Mouse (Mus musculus) C2C12 (cell line): ENCODE results near the gene Retreg1. TPM values are rescaled to one million over a fixed set of nuclear protein-coding genes. Genes with fewer than 3 reads are reported as not detected.
"Not testable (repeated sequence)": the region's sequence is repeated elsewhere in the genome, so short reads cannot be mapped to it uniquely, and the experiment has no call there.

Source experiments
- H3K27me3 ChIP-seq: one replicate; pipeline ENCODE4 v1.6.1; 2011; ENCODE audit not compliant: control insufficient read depth, insufficient read depth, insufficient read length
- H3K36me3 ChIP-seq: one replicate; pipeline ENCODE4 v1.6.1; 2011; ENCODE audit not compliant: control insufficient read depth, insufficient read depth
- H3K4me3 ChIP-seq: one replicate; pipeline ENCODE4 v1.5.1; 2011; ENCODE audit warnings: mild to moderate bottlenecking, control low read depth; ENCODE audit not compliant: poor library complexity, insufficient read depth, severe bottlenecking
- H3K79me2 ChIP-seq: one replicate; pipeline ENCODE4 v1.6.1; 2011; ENCODE audit not compliant: control insufficient read depth, insufficient read depth
- H3K79me3 ChIP-seq: one replicate; pipeline ENCODE4 v1.6.1; 2011; ENCODE audit warnings: low read depth, control low read depth
- H3ac ChIP-seq: one replicate; pipeline ENCODE3; 2011; ENCODE audit warnings: low read depth; ENCODE audit not compliant: control insufficient read depth, insufficient read length
- CEBPB ChIP-seq: IDR thresholded peaks from one replicate; pipeline ENCODE4 v1.6.1; 2011; ENCODE audit warnings: low read depth, mild to moderate bottlenecking, control low read depth, moderate library complexity
- CTCF ChIP-seq: IDR thresholded peaks from one replicate; pipeline ENCODE4 v1.5.1; 2011; ENCODE audit not compliant: control insufficient read depth, insufficient read depth, insufficient read length
- FOSL1 ChIP-seq: IDR thresholded peaks from one replicate; pipeline ENCODE4 v1.8.0; 2011; ENCODE audit warnings: mild to moderate bottlenecking, low read length; ENCODE audit not compliant: poor library complexity, insufficient read depth, severe bottlenecking
- MAX ChIP-seq: IDR thresholded peaks from one replicate; pipeline ENCODE4 v1.6.1; 2011; ENCODE audit warnings: mild to moderate bottlenecking, control low read depth
- MYOD1 ChIP-seq: IDR thresholded peaks from one replicate; pipeline ENCODE4 v1.6.1; 2011; ENCODE audit warnings: low read depth; ENCODE audit not compliant: control insufficient read depth, insufficient read length
- MYOG ChIP-seq: IDR thresholded peaks from one replicate; pipeline ENCODE4 v1.6.1; 2011; ENCODE audit not compliant: control insufficient read depth, insufficient read length; ENCODE audit errors: extremely low read depth
- USF1 ChIP-seq: IDR thresholded peaks from one replicate; pipeline ENCODE4 v1.6.1; 2011; ENCODE audit warnings: low read depth, mild to moderate bottlenecking, control low read depth, moderate library complexity
- polyA plus RNA-seq: library from polyadenylated mRNA; unstranded; fragments of >200 nt; fragmentation: generic; extraction: Trizol; gene quantifications from one replicate; pipeline ENCODE4 v1.2.1, GENCODE M21; 2012; ENCODE audit warnings: missing spikeins

The Retreg1 gene
- polyA plus RNA-seq, 1 experiment: 32.8 TPM

- H3ac ChIP-seq: peak overlapping the region; percentile 95
- H3K27me3 ChIP-seq: no peaks in the 10 kb centered on the region
- peak overlapping the region; percentile 99 for H3K4me3 ChIP-seq
- peaks cover 55% of the 10 kb centered on the region for H3K79me3 ChIP-seq
- TF ChIP-seq FOSL1 (no peak), CEBPB (no peak), MYOG (no peak)
- H3K79me2 ChIP-seq: peaks cover 58% of the 10 kb centered on the region
- H3K36me3 ChIP-seq: peaks cover 45% of the 10 kb centered on the region
Observed at GRCm38 (mm10) chr15:25984734-25985492, 141.9 kb downstream of the Retreg1 start.

DNA sequence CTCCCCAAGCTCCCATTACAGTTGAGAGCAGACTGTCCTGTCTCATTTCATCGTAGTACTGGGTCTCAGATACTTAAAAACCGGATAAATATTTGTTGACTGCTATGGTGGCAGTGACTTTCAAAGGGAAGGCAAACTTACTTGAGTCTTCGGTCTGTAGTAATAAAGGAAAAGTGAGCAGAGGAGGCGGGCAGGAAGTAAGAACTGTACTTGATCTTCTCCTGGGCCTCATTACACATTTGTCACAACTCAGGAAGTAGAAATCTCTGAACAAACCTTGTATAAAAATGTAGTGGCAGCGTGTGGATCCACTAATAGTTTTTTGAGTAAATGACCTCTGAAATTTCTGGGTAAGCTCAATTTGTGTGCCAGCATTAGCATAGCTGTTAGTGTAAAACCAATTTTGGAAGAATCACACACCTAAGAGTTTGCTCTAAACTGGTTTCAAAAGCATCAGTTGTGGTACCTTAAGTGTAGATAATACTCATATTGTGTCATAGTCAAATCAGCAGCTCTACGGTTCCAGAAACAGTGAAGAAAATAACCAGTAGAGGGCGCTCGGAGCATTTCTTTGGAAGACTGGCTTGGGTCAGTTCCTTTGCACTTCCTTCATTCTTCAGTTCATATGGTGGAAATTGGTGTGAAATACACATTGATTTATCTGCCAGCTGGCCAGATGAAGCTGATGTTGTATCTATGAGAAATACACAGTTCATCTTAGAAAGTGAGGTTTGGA is 150.2 kb downstream of the Retreg1 start:
- Histone ChIP-seq H3ac (no peak overlapping the region), H3K27me3 (no peaks in the 10 kb centered on the region), H3K79me2 (peaks cover 73% of the 10 kb centered on the region), H3K4me3 (no peak overlapping the region), H3K36me3 (peaks cover 100% of the 10 kb centered on the region), H3K79me3 (peaks cover 39% of the 10 kb centered on the region)
- peak; percentile 29 for TF ChIP-seq CTCF
- TF ChIP-seq MYOD1: no peak
- TF ChIP-seq MYOG: no peak
- no peak for TF ChIP-seq CEBPB
- no peak for TF ChIP-seq MAX
- TF ChIP-seq USF1: no peak
- TF ChIP-seq FOSL1: no peak

DNA sequence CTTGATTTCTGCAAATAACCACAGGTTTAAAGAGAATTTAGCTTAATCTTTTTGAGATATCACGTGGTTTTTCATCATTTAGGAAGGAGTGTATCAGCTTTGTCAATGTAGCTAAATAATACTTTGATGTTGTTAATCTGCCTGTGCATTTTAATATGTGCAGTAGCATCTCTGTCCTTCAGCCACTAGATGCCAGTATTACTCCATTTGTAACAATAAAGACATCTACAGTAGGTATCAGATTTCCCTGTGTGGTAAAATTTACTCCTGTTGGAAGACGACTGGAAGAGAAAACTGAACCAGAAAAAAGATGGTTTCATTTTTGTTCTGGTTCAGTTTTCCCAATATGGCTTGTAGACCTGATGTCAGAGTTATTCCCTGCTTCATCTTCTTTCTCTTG is 152.5 kb downstream of the Retreg1 start:
- no peaks in the 10 kb centered on the region for H3K27me3 ChIP-seq
- no peak for TF ChIP-seq MAX
- no peak for TF ChIP-seq CEBPB
- TF ChIP-seq FOSL1: no peak
- no peak for TF ChIP-seq MYOG
- TF ChIP-seq MYOD1: no peak
- peak; percentile 45 for TF ChIP-seq CTCF
- H3K4me3 ChIP-seq: no peak overlapping the region
- H3K79me3 ChIP-seq: peaks cover 16% of the 10 kb centered on the region
- H3K79me2 ChIP-seq: peaks cover 50% of the 10 kb centered on the region
- peaks cover 82% of the 10 kb centered on the region for H3K36me3 ChIP-seq
- H3ac ChIP-seq: no peak overlapping the region

DNA sequence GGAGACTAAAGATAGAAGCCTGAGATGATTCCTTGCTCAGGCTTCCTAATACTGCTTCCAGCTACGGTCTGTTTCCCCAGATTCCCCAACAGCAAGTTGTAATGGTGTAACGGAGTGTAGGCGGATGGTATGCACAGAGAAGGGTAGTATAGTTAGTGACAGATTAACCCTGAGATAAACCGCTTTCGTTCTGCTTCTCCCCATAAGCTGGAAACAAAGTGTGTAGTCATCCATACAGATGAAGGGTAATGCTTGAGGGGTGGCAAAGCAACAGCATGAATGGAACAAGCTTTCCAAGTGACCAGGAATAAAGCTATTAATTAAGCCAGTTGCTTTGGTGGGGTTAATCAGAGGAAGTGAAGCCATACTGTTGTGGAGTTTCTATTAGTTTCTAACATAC is 156.6 kb downstream of the Retreg1 start:
- H3K4me3 ChIP-seq, H3K27me3 ChIP-seq, H3ac ChIP-seq, H3K79me3 ChIP-seq: not testable (repeated sequence)
- H3K79me2 ChIP-seq: peaks cover 14% of the 10 kb centered on the region
- peaks cover 42% of the 10 kb centered on the region for H3K36me3 ChIP-seq

DNA sequence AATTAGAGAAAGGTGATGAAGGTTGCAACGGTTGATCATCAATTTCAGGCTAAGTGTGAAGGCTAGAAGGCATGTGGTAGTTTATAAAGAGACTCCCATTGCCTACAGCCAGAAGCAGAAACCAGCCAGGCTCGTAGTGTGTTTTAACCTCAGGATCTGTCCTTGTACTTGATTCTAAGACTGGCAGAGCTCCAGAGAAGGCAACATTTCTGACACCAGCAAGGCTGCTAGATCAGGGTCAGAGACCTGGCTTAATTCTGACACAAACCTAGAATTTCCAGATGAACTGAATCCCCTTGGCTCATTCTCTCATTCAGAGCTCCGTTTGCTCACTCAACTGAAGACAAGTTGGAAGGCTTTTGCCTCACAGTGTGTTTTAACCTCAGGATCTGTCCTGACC is 165.6 kb downstream of the Retreg1 start:
- H3K4me3 ChIP-seq: no peak overlapping the region

DNA sequence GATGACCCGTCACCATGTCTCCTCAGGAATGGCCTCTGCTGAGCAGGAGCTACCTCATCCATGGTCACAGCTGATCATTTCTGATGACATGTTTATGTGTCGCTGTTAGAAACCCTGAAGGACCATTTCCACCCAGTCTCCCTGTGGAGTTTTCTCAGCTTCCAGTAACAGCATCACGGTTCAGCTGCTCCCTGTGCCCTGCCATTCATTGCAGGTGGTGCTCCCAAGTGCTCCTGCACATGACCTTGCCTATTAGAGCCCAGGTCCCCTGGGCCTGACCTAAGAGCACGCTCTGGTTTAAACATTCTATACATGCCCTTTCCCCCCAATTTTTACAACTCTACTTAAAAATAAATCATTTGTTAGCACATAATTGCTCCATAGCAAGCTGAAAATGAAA is 169.9 kb downstream of the Retreg1 start:
- TF ChIP-seq CEBPB (no peak), MYOG (no peak), FOSL1 (no peak), CTCF (no peak), MYOD1 (no peak), USF1 (no peak), MAX (no peak)
- Histone ChIP-seq H3K36me3 (no peaks in the 10 kb centered on the region), H3K79me2 (no peaks in the 10 kb centered on the region), H3ac (no peak overlapping the region), H3K4me3 (no peak overlapping the region), H3K27me3 (no peaks in the 10 kb centered on the region), H3K79me3 (no peaks in the 10 kb centered on the region)

More for the DNA sequence above, 165.6 kb downstream of the Retreg1 start:
- TF ChIP-seq MYOG: no peak
- no peak for TF ChIP-seq MYOD1
- Histone ChIP-seq H3ac (no peak overlapping the region), H3K79me2 (no peaks in the 10 kb centered on the region), H3K79me3 (no peaks in the 10 kb centered on the region), H3K27me3 (no peaks in the 10 kb centered on the region), H3K36me3 (no peaks in the 10 kb centered on the region)
